ENCODE assay signal across 28 mouse cellular contexts in genomic region chr3:22152773-22153172, GRCm38 (mm10).
DNase-seq lines count a peak whose midpoint lies in the region; ATAC-seq lines count a peak whose summit lies in the region.
"Had no signal": no experiment of that assay in that cellular context is flagged by ENCODE, and none has a peak within 500 bp of the region (broad histone marks: within the 10 kb centered on the region; RNA-seq: fewer than 3 reads in every experiment).

No protein-coding gene starts in this region.

- H3K27me3 ChIP-seq in splenic B cell, adult 2 months (ENCODE audit: control insufficient read depth, insufficient read depth, low read length, poor library complexity, severe bottlenecking) = no peaks in the 10 kb centered on the region
- no peaks in the 10 kb centered on the region for H3K27me3 ChIP-seq in hindbrain, embryonic 11.5 days (ENCODE audit: control insufficient read depth, insufficient read depth, low read length)
- no peaks in the 10 kb centered on the region for H3K27me3 ChIP-seq in forebrain, embryonic 10.5 days (ENCODE audit: poor library complexity, severe bottlenecking)
- H3K27me3 ChIP-seq: embryonic facial prominence, embryonic 13.5 days; forebrain, embryonic 13.5 days; hindbrain, embryonic 15.5 days; limb, embryonic 13.5 days; liver, embryonic 13.5 days; midbrain, embryonic 15.5 days had no signal

- H3K27ac ChIP-seq in hindbrain, embryonic 11.5 days (ENCODE audit: low read depth, low read length) = no peak overlapping the region
- H3K27ac ChIP-seq in forebrain, embryonic 10.5 days = no peak overlapping the region
- H3K27ac ChIP-seq: embryonic facial prominence, embryonic 13.5 days; forebrain, embryonic 13.5 days; hindbrain, embryonic 15.5 days; limb, embryonic 13.5 days; liver, embryonic 13.5 days; midbrain, embryonic 15.5 days had no signal

- H3K4me3 ChIP-seq in hindbrain, embryonic 11.5 days (ENCODE audit: low read depth, low read length) = no peak overlapping the region
- H3K4me3 ChIP-seq in forebrain, embryonic 10.5 days = no peak overlapping the region
- H3K4me3 ChIP-seq: embryonic facial prominence, embryonic 13.5 days; erythroblast, embryonic 14.5 days; forebrain, embryonic 13.5 days; hindbrain, embryonic 15.5 days; limb, embryonic 13.5 days; liver, embryonic 13.5 days; midbrain, embryonic 15.5 days; myocyte had no signal

- no peaks in the 10 kb centered on the region for H3K4me1 ChIP-seq in hindbrain, embryonic 11.5 days (replicated peaks; ENCODE audit: control insufficient read depth, insufficient read depth, low read length)
- no peaks in the 10 kb centered on the region for H3K4me1 ChIP-seq in forebrain, embryonic 10.5 days
- H3K4me1 ChIP-seq: embryonic facial prominence, embryonic 13.5 days; forebrain, embryonic 13.5 days; hindbrain, embryonic 15.5 days; limb, embryonic 13.5 days; midbrain, embryonic 15.5 days had no signal

- peak; percentile 51 for DNase-seq in CD4-positive, CD25-positive, alpha-beta regulatory T cell, adult 2 months (ENCODE audit: low read depth, low spot score)
- peak; percentile 24 for DNase-seq in T-cell, adult 2 months (ENCODE audit: low spot score)
- peak; percentile 70 for DNase-seq in splenic B cell, adult 2 months (ENCODE audit: low read depth, low spot score)
- DNase-seq in heart, postnatal 4 days = no peak
- no peak for DNase-seq in hindbrain, embryonic 11.5 days (ENCODE audit: low spot score)
- DNase-seq in forebrain, embryonic 10.5 days (ENCODE audit: extremely low spot score, low spot score) = no peak
- DNase-seq: cerebellum, adult 11 months; cerebellum, postnatal 25 days; embryo, embryonic 11 days; heart, adult 11 months; heart, postnatal 10 days; kidney, postnatal 36 days; layer of hippocampus, postnatal 36 days; liver, embryonic 13.5 days; lung, adult 2 months; right cerebral cortex, adult 18-20 months; right cerebral cortex, postnatal 4 days; thymus, adult 18-20 months had no signal

- 88% methylated on average over 1 of the region's 1 CpGs for WGBS in hindbrain, embryonic 11.5 days
- 91% methylated on average over 1 of the region's 1 CpGs for WGBS in forebrain, embryonic 10.5 days

- H3K36me3 ChIP-seq in splenic B cell, adult 2 months (ENCODE audit: control insufficient read depth, insufficient read depth, low read length, poor library complexity, severe bottlenecking) = no peaks in the 10 kb centered on the region
- no peaks in the 10 kb centered on the region for H3K36me3 ChIP-seq in hindbrain, embryonic 11.5 days (ENCODE audit: control insufficient read depth, insufficient read depth, low read length)
- peaks cover 45% of the 10 kb centered on the region for H3K36me3 ChIP-seq in forebrain, embryonic 10.5 days (replicated peaks)
- H3K36me3 ChIP-seq: hindbrain, embryonic 15.5 days; liver, embryonic 13.5 days; midbrain, embryonic 15.5 days had no signal

- no peak overlapping the region for H3K4me2 ChIP-seq in hindbrain, embryonic 11.5 days (replicated peaks; ENCODE audit: low read depth, low read length)
- H3K4me2 ChIP-seq: embryonic facial prominence, embryonic 13.5 days; forebrain, embryonic 13.5 days; heart, embryonic 11.5 days; hindbrain, embryonic 15.5 days; limb, embryonic 13.5 days; liver, embryonic 13.5 days; midbrain, embryonic 15.5 days had no signal

- no peaks in the 10 kb centered on the region for H3K9me3 ChIP-seq in hindbrain, embryonic 11.5 days (ENCODE audit: control insufficient read depth, low read length)
- H3K9me3 ChIP-seq in forebrain, embryonic 10.5 days = peaks cover 18% of the 10 kb centered on the region
- H3K9me3 ChIP-seq: forebrain, embryonic 13.5 days; hindbrain, embryonic 15.5 days; liver, embryonic 13.5 days; midbrain, embryonic 15.5 days had no signal

- ATAC-seq in inflammation-experienced regulatory T-cells, adult 6 months = peak; percentile 76
- no peak for ATAC-seq in hindbrain, embryonic 11.5 days (ENCODE audit: low FRiP score)
- ATAC-seq: forebrain, embryonic 13.5 days; intestine, embryonic 16.5 days; midbrain, embryonic 15.5 days had no signal

- no peak overlapping the region for H3K9ac ChIP-seq in hindbrain, embryonic 11.5 days (ENCODE audit: low read depth, low read length)
- H3K9ac ChIP-seq: embryonic facial prominence, embryonic 13.5 days; forebrain, embryonic 13.5 days; hindbrain, embryonic 15.5 days; limb, embryonic 13.5 days; liver, embryonic 13.5 days; midbrain, embryonic 15.5 days had no signal

Comparison
In these comparisons a context has a peak if more than half of its experiments do, and no peak if none do; other contexts are left out.
1. DNase-seq: peak in CD4-positive, CD25-positive, alpha-beta regulatory T cell, adult 2 months (single experiment), T-cell, adult 2 months (single experiment) and splenic B cell, adult 2 months (single experiment); none in heart, postnatal 4 days (single experiment), hindbrain, embryonic 11.5 days (single experiment) and forebrain, embryonic 10.5 days (single experiment).